Mouse (Mus musculus): ENCODE results near the gene Unk. TPM values are rescaled to one million over a fixed set of nuclear protein-coding genes. Genes with fewer than 3 reads are reported as not detected.
"Not testable (repeated sequence)": the region's sequence is repeated elsewhere in the genome, so short reads cannot be mapped to it uniquely, and the experiment has no call there.

Gene Unk
- polyA plus RNA-seq, 1 experiment from 2014 or later = 34.1 TPM

DNA sequence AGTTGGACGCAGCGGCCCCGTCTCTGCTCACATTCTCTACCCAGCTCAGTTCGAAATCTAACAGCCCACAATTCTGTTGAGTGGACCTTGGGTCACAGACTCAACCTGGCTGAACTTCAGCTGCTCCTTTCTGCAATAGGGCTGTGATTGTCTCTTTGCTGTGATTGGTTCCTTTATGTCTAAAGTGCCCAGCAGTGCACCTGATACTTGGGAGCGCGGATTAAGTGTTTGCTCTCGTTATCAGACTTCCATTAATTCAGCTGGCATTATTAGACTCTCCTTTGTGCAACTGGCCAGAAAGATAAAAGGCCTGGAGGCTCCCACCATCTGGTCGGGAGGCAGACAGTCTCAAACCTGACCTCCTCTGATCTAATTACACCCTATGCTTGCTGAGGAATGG, 15.3 kb upstream of the Unk start:
- H3K36me3 ChIP-seq (ENCODE audit: control insufficient read depth, insufficient read depth, low read length) = peaks cover 9% of the 10 kb centered on the region; the same call in 1 of the 2 replicates
- H3K4me1 ChIP-seq (replicated peaks; ENCODE audit: control insufficient read depth, insufficient read depth, low read length) = peaks cover 26% of the 10 kb centered on the region
- peak; percentile 31 for DNase-seq (ENCODE audit: low spot score)
- no peak overlapping the region for H3K27ac ChIP-seq (ENCODE audit: low read depth, low read length)
- no peaks in the 10 kb centered on the region for H3K27me3 ChIP-seq (replicated peaks; ENCODE audit: control insufficient read depth, insufficient read depth, low read length)
- H3K9ac ChIP-seq (ENCODE audit: low read depth, low read length) = no peak overlapping the region
- H3K4me2 ChIP-seq = no peak overlapping the region
- no peak overlapping the region for H3K4me3 ChIP-seq (ENCODE audit: low read depth, low read length)
- H3K9me3 ChIP-seq (ENCODE audit: control insufficient read depth, low read length) = no peaks in the 10 kb centered on the region
- no peak; the same call in 1 of the 2 replicates for ATAC-seq (replicated peaks; ENCODE audit: low FRiP score)
- WGBS = 53% methylated on average over 8 of the region's 8 CpGs

DNA sequence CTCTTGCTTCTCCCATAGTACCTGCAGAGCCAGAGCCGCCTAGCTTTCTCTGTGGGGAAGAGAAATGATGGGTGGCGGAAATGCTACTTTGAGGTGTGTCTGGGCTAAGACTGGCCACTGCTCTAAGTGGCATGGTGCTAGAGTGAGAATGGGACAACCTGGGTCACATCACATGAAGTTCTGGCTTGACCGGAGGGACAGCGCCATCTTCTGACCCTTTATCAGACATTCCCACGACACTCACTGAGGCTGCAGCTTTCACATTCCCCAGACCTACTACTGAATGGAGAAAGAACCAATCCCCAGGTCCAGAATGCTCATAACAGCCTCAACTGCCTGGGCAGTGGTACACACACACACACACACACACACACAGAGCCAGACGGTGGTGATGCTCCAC, 12.0 kb upstream of the Unk start:
- ATAC-seq (replicated peaks; ENCODE audit: low FRiP score) = peak; percentile 52
- no peak overlapping the region for H3K4me3 ChIP-seq (ENCODE audit: low read depth, low read length)
- H3K9ac ChIP-seq (ENCODE audit: low read depth, low read length) = no peak overlapping the region
- H3K36me3 ChIP-seq (ENCODE audit: control insufficient read depth, insufficient read depth, low read length) = peaks cover 4% of the 10 kb centered on the region; the same call in 1 of the 2 replicates
- no peak overlapping the region for H3K27ac ChIP-seq (ENCODE audit: low read depth, low read length)
- H3K4me2 ChIP-seq = no peak overlapping the region
- no peak for DNase-seq (ENCODE audit: low spot score)
- peaks cover 15% of the 10 kb centered on the region for H3K4me1 ChIP-seq (replicated peaks; ENCODE audit: control insufficient read depth, insufficient read depth, low read length)
- H3K27me3 ChIP-seq (replicated peaks; ENCODE audit: control insufficient read depth, insufficient read depth, low read length) = no peaks in the 10 kb centered on the region
- WGBS = 33% methylated on average over 6 of the region's 6 CpGs
- H3K9me3 ChIP-seq (ENCODE audit: control insufficient read depth, low read length) = no peaks in the 10 kb centered on the region

DNA sequence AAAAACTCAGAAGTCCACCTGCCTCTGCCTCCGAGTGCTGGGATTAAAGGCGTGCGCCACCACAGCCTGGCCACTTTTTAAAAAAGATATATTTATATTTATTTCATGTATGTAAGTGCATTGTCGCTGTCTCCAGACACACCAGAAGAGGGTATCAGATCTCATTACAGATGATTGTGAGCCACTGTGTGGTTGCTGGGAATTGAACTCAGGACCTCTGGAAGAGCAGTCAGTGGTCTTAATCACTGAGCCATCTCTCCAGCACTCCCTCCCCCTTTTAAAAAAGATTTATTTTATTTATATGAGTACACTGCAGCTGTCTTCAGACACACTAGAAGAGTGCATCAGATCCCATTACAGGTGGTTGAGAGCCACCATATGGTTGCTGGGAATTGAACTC, 11.3 kb upstream of the Unk start:
- not testable (repeated sequence) for H3K36me3 ChIP-seq (ENCODE audit: control insufficient read depth, insufficient read depth, low read length)

DNA sequence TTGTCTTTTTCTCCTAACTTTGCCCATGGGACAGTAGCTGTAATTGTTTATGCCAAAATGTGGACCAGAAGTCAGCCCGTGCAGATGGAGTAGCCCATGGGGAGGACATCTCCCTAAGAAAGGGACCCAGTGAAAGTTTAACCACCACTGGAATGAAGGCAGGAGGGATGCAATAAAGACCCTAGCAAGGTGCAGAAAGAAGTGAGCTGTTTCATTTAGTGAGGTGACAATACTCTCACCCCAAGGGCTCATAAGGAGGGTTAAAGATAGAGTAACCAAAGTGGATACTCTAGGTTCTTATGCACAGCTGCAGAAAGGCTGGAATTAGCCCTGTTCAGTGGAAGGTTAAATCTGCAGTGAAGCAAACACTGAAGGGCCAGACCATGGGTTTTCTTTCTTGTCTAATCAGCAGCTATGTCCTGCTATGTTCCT, 10.7 kb upstream of the Unk start:
- 83% methylated on average over 1 of the region's 1 CpGs for WGBS
- ATAC-seq (replicated peaks; ENCODE audit: low FRiP score) (no peak), DNase-seq (ENCODE audit: low spot score) (no peak)
- Histone ChIP-seq H3K9me3 (ENCODE audit: control insufficient read depth, low read length) (no peaks in the 10 kb centered on the region), H3K27ac (ENCODE audit: low read depth, low read length) (no peak overlapping the region), H3K4me3 (ENCODE audit: low read depth, low read length) (no peak overlapping the region), H3K4me1 (replicated peaks; ENCODE audit: control insufficient read depth, insufficient read depth, low read length) (peaks cover 13% of the 10 kb centered on the region), H3K27me3 (replicated peaks; ENCODE audit: control insufficient read depth, insufficient read depth, low read length) (no peaks in the 10 kb centered on the region), H3K4me2 (no peak overlapping the region), H3K9ac (ENCODE audit: low read depth, low read length) (no peak overlapping the region), H3K36me3 (ENCODE audit: control insufficient read depth, insufficient read depth, low read length) (peaks cover 7% of the 10 kb centered on the region; the same call in 1 of the 2 replicates)

More for the DNA sequence above, 11.3 kb upstream of the Unk start:
- 92% methylated on average over 4 of the region's 4 CpGs for WGBS
- not testable (repeated sequence) for H3K27me3 ChIP-seq (replicated peaks; ENCODE audit: control insufficient read depth, insufficient read depth, low read length); H3K9ac ChIP-seq (ENCODE audit: low read depth, low read length); ATAC-seq (replicated peaks; ENCODE audit: low FRiP score); H3K4me2 ChIP-seq; H3K9me3 ChIP-seq (ENCODE audit: control insufficient read depth, low read length); H3K27ac ChIP-seq (ENCODE audit: low read depth, low read length); DNase-seq (ENCODE audit: low spot score); H3K4me3 ChIP-seq (ENCODE audit: low read depth, low read length)
- peaks cover 13% of the 10 kb centered on the region for H3K4me1 ChIP-seq (replicated peaks; ENCODE audit: control insufficient read depth, insufficient read depth, low read length)

DNA sequence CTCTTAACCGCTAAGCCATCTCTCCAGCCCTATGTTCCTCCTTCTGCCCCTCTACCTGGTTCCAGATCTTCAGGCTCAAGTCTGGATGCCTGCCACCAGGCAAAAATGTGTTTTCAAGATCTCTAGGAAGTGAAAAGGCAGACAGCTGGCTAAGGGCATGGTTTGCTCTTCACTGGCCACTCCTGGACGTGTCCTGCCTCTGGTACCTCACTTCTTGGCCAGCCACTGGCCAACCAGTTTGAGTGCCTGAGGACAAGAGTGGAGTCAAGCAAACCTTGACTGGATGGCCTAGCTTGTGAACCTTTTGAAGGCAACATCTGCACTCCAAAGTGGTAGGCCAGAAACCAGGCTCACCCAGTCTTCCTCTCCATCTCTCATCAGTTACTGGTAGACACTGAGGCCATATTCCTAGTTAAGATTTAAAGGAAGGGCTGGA, 10.1 kb upstream of the Unk start:
- H3K9ac ChIP-seq (ENCODE audit: low read depth, low read length) = no peak overlapping the region
- ATAC-seq (replicated peaks; ENCODE audit: low FRiP score) (no peak), DNase-seq (ENCODE audit: low spot score) (no peak)
- H3K27me3 ChIP-seq (replicated peaks; ENCODE audit: control insufficient read depth, insufficient read depth, low read length) = no peaks in the 10 kb centered on the region
- no peak overlapping the region for H3K4me3 ChIP-seq (ENCODE audit: low read depth, low read length)
- 73% methylated on average over 2 of the region's 2 CpGs for WGBS
- H3K36me3 ChIP-seq (ENCODE audit: control insufficient read depth, insufficient read depth, low read length) = peaks cover 7% of the 10 kb centered on the region; the same call in 1 of the 2 replicates
- no peaks in the 10 kb centered on the region for H3K9me3 ChIP-seq (ENCODE audit: control insufficient read depth, low read length)
- peaks cover 11% of the 10 kb centered on the region for H3K4me1 ChIP-seq (replicated peaks; ENCODE audit: control insufficient read depth, insufficient read depth, low read length)
- no peak overlapping the region for H3K27ac ChIP-seq (ENCODE audit: low read depth, low read length)
- no peak overlapping the region for H3K4me2 ChIP-seq

DNA sequence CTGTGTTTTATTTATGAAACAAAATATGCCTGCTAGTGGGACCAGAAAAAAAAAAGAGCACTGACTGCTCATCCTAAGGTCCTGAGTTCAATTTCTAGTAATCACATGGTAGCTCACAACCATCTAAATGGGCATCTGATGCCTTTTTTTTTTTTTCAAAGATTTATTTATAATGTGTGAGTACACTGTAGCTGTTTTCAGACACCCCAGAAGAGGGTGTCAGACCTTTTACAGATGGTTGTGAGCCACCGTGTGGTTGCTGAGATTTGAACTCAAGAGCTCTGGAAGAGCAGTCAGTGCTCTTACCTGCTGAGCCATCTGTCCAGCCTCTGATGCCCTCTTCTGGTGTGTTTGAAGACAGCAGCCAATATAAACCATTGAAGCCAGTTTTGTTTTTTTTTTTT, 9.6 kb upstream of the Unk start:
- WGBS = 28% methylated on average over 1 of the region's 1 CpGs
- no peak for ATAC-seq (replicated peaks; ENCODE audit: low FRiP score)
- no peak overlapping the region for H3K27ac ChIP-seq (ENCODE audit: low read depth, low read length)

DNA sequence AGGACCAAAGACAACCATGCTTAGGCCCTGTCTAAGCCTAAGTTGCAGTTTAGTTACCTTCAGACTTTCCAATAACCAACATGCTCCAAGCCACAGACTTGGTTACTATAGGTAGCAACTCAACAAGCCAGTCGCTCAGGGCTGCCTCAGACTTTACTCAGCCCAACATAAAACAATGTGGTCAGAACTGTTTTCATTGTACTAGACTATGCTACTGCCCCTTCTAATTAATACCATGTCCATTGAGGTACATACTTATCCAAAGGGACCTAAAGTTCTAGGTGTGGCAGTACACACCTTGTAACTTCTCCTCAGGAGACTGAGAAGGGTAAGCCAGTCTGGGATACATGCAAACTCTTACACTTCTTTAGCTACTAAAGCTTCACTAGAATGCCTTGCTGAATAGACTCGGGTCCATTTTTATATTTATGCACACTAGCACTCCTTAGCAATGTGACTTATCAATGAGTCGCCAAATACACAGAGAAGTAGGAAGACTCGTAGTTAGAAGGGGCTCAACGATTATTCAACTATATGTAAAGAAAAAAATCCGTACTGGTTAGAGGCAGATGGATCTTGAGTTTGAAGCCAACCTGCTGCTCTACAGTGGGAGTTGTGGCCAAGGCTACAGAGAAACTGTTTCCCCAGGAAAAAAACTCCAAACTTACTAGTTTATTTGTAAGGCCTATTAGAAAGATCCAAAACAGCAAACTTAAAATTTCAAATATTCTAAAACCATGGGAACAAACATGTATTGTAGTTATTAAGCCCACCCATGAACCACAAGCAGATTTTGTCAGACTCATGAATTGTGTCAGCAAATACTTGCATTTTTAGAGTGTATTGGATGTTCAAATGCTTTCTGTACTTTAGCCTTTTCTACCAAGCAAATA, 8.5 kb upstream of the Unk start:
- Histone ChIP-seq H3K27ac (ENCODE audit: low read depth, low read length) (no peak overlapping the region), H3K9me3 (ENCODE audit: control insufficient read depth, low read length) (no peaks in the 10 kb centered on the region), H3K27me3 (replicated peaks; ENCODE audit: control insufficient read depth, insufficient read depth, low read length) (no peaks in the 10 kb centered on the region), H3K4me3 (ENCODE audit: low read depth, low read length) (0 out of 2 replicates have a peak overlapping the region, but pooled peaks have one; percentile 3), H3K36me3 (ENCODE audit: control insufficient read depth, insufficient read depth, low read length) (peaks cover 7% of the 10 kb centered on the region; the same call in 1 of the 2 replicates), H3K4me1 (replicated peaks; ENCODE audit: control insufficient read depth, insufficient read depth, low read length) (peaks cover 8% of the 10 kb centered on the region; the same call in 1 of the 2 replicates), H3K9ac (ENCODE audit: low read depth, low read length) (no peak overlapping the region), H3K4me2 (no peak overlapping the region; the same call in 1 of the 2 replicates)
- 68% methylated on average over 6 of the region's 6 CpGs for WGBS
- DNase-seq (ENCODE audit: low spot score) = no peak
- no peak for ATAC-seq (replicated peaks; ENCODE audit: low FRiP score)

More for the DNA sequence above, 9.6 kb upstream of the Unk start:
- H3K4me1 ChIP-seq (replicated peaks; ENCODE audit: control insufficient read depth, insufficient read depth, low read length) = peaks cover 8% of the 10 kb centered on the region; the same call in 1 of the 2 replicates
- H3K27me3 ChIP-seq (replicated peaks; ENCODE audit: control insufficient read depth, insufficient read depth, low read length) = no peaks in the 10 kb centered on the region
- H3K9me3 ChIP-seq (ENCODE audit: control insufficient read depth, low read length) = no peaks in the 10 kb centered on the region
- H3K4me3 ChIP-seq (ENCODE audit: low read depth, low read length) = no peak overlapping the region
- H3K9ac ChIP-seq (ENCODE audit: low read depth, low read length) = no peak overlapping the region
- no peak overlapping the region for H3K4me2 ChIP-seq
- peaks cover 7% of the 10 kb centered on the region; the same call in 1 of the 2 replicates for H3K36me3 ChIP-seq (ENCODE audit: control insufficient read depth, insufficient read depth, low read length)
- DNase-seq (ENCODE audit: low spot score) = no peak

DNA sequence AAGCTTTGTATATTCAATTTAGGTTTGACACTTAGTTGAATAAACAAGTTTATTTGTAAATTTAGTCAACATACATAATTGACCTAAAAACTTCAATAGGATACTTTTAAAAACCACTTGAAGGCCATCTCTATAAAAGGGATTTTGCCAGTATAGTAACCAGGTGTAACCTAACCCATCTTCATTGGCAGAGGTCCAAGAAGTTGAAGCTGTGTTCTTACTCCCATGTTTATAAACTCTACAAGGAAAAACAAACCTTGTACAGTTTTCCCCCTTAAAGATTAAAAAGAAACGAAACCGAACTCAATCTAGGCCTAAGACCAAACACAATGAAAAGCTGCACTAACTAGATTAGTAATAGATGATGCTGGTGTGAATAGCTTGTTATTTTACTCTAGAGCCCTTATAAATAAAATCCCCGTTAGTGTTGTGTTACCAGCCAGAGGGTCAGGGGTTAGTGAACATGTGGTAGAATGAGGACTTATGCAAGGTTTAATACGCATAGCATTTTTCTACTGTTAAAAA, 7.8 kb upstream of the Unk start:
- peaks cover 8% of the 10 kb centered on the region; the same call in 1 of the 2 replicates for H3K4me1 ChIP-seq (replicated peaks; ENCODE audit: control insufficient read depth, insufficient read depth, low read length)
- peak overlapping the region; percentile 38 for H3K4me3 ChIP-seq (ENCODE audit: low read depth, low read length)
- H3K9ac ChIP-seq (ENCODE audit: low read depth, low read length) = peak overlapping the region; percentile 50; the same call in 1 of the 2 replicates
- H3K4me2 ChIP-seq = peak overlapping the region; percentile 65
- peaks cover 7% of the 10 kb centered on the region; the same call in 1 of the 2 replicates for H3K36me3 ChIP-seq (ENCODE audit: control insufficient read depth, insufficient read depth, low read length)
- H3K27me3 ChIP-seq (replicated peaks; ENCODE audit: control insufficient read depth, insufficient read depth, low read length) = no peaks in the 10 kb centered on the region
- H3K27ac ChIP-seq (ENCODE audit: low read depth, low read length) = no peak overlapping the region; the same call in 1 of the 2 replicates
- ATAC-seq (replicated peaks; ENCODE audit: low FRiP score) (no peak), DNase-seq (ENCODE audit: low spot score) (no peak)
- no peaks in the 10 kb centered on the region for H3K9me3 ChIP-seq (ENCODE audit: control insufficient read depth, low read length)
- 77% methylated on average over 4 of the region's 4 CpGs for WGBS
